Mouse (Mus musculus) kidney, adult 2 months (tissue): ENCODE results near the gene Atpaf2. TPM values are rescaled to one million over a fixed set of nuclear protein-coding genes. Genes with fewer than 3 reads are reported as not detected.

ENCODE experiments used
- DNase-seq: peaks from one replicate; pipeline ENCODE4 v3.0.0; 2021
- H3K27ac ChIP-seq: fragments of 200-500 bp; 2 replicates; pipeline ENCODE4 v1.5.1; 2012; ENCODE audit warnings: low read depth, low read length, control low read depth, inconsistent platforms; ENCODE audit not compliant: insufficient read depth
- H3K27me3 ChIP-seq: fragments of 200-500 bp; replicated peaks from 2 replicates; pipeline ENCODE4 v1.6.1; 2012; ENCODE audit warnings: mild to moderate bottlenecking, moderate library complexity, low read length, inconsistent platforms; ENCODE audit not compliant: control insufficient read depth, insufficient read depth
- H3K36me3 ChIP-seq: fragments of 200-500 bp; 2 replicates; pipeline ENCODE4 v1.6.1; 2012; ENCODE audit warnings: mild to moderate bottlenecking, moderate library complexity, low read length, inconsistent platforms; ENCODE audit not compliant: control insufficient read depth, insufficient read depth
- H3K4me1 ChIP-seq: fragments of 200-500 bp; 2 replicates; pipeline ENCODE4 v1.6.1; 2011; ENCODE audit warnings: low read length; ENCODE audit not compliant: control insufficient read depth, insufficient read depth
- H3K4me3 ChIP-seq: fragments of 200-500 bp; 2 replicates; pipeline ENCODE4 v1.5.1; 2011; ENCODE audit warnings: mild to moderate bottlenecking, low read depth, low read length, control low read depth; ENCODE audit not compliant: insufficient read depth
- CTCF ChIP-seq: fragments of 200-500 bp; conservative IDR thresholded peaks from 2 replicates; pipeline ENCODE4 v1.5.1; 2011; ENCODE audit warnings: low read depth, mild to moderate bottlenecking, control low read depth, low read length, moderate library complexity, mixed read lengths; ENCODE audit not compliant: insufficient read depth, insufficient read length
- POLR2A ChIP-seq: fragments of 200-500 bp; IDR thresholded peaks from one replicate; pipeline ENCODE4 v1.6.1; 2011; ENCODE audit warnings: low read depth, low read length, control low read depth
- WGBS: fragments of 180-500 bp; shearing (Covaris S2); methylation state at CpG from one replicate; pipeline ENCODE4 v1.1.7; 2018; 5-methylcytosine and 5-hydroxymethylcytosine counted together
- polyA plus RNA-seq: library from polyadenylated mRNA; depleted of rRNA; stranded (reverse); fragments of >200 nt; gene quantifications from 2 replicates; pipeline ENCODE4 v1.2.3, GENCODE M21; 2012

Gene Atpaf2
- polyA plus RNA-seq, 1 experiment, result 39.6 TPM

GRCm38 (mm10) chr11:60374481-60374880 lies 43.8 kb downstream of the Atpaf2 start:
- H3K36me3 ChIP-seq, result no peaks in the 10 kb centered on the region
- no peak overlapping the region for H3K27ac ChIP-seq
- 84% methylated on average over 6 of the region's 6 CpGs for WGBS
- H3K27me3 ChIP-seq, result no peaks in the 10 kb centered on the region
- TF ChIP-seq CTCF, result no peak
- TF ChIP-seq POLR2A, result no peak
- H3K4me3 ChIP-seq, result no peak overlapping the region
- H3K4me1 ChIP-seq, result no peaks in the 10 kb centered on the region
- no peak for DNase-seq

- DNase-seq, result no peak
- Histone ChIP-seq H3K36me3 (no peaks in the 10 kb centered on the region), H3K4me1 (no peaks in the 10 kb centered on the region), H3K27ac (no peak overlapping the region), H3K27me3 (no peaks in the 10 kb centered on the region), H3K4me3 (no peak overlapping the region)
- WGBS, result 83% methylated on average over 13 of the region's 13 CpGs
- TF ChIP-seq CTCF (no peak), POLR2A (no peak)
These were observed 47.8 kb downstream of the Atpaf2 start for GRCm38 (mm10) chr11:60370431-60370830.

- WGBS, result 54% methylated on average over 4 of the region's 4 CpGs
- no peak for DNase-seq
These were observed 48.8 kb downstream of the Atpaf2 start for GRCm38 (mm10) chr11:60369448-60369847.

GRCm38 (mm10) chr11:60368909-60369308 lies 49.3 kb downstream of the Atpaf2 start:
- no peaks in the 10 kb centered on the region for H3K27me3 ChIP-seq
- no peaks in the 10 kb centered on the region for H3K36me3 ChIP-seq
- no peak overlapping the region for H3K27ac ChIP-seq
- WGBS, result 79% methylated on average over 4 of the region's 4 CpGs
- no peak overlapping the region for H3K4me3 ChIP-seq
- TF ChIP-seq POLR2A, result no peak
- TF ChIP-seq CTCF, result no peak
- H3K4me1 ChIP-seq, result no peaks in the 10 kb centered on the region
- DNase-seq, result no peak

More at GRCm38 (mm10) chr11:60369448-60369847, 48.8 kb downstream of the Atpaf2 start:
- Histone ChIP-seq H3K27me3 (no peaks in the 10 kb centered on the region), H3K36me3 (no peaks in the 10 kb centered on the region), H3K4me3 (no peak overlapping the region), H3K27ac (no peak overlapping the region), H3K4me1 (no peaks in the 10 kb centered on the region)
- TF ChIP-seq POLR2A (no peak), CTCF (no peak)

GRCm38 (mm10) chr11:60367256-60367655 lies 51.0 kb downstream of the Atpaf2 start:
- no peak overlapping the region for H3K27ac ChIP-seq
- no peak overlapping the region for H3K4me3 ChIP-seq
- DNase-seq, result no peak
- H3K4me1 ChIP-seq, result no peaks in the 10 kb centered on the region
- WGBS, result 81% methylated on average over 3 of the region's 3 CpGs
- H3K36me3 ChIP-seq, result no peaks in the 10 kb centered on the region
- H3K27me3 ChIP-seq, result no peaks in the 10 kb centered on the region
- no peak for TF ChIP-seq POLR2A
- TF ChIP-seq CTCF, result peak; percentile 28; the same call in 1 of the 2 replicates

GRCm38 (mm10) chr11:60366239-60367019 lies 51.8 kb downstream of the Atpaf2 start:
- H3K4me1 ChIP-seq, result no peaks in the 10 kb centered on the region
- no peak overlapping the region for H3K4me3 ChIP-seq
- 34% methylated on average over 16 of the region's 16 CpGs for WGBS
- DNase-seq, result no peak
- no peak for TF ChIP-seq CTCF
- TF ChIP-seq POLR2A, result no peak
- H3K27me3 ChIP-seq, result no peaks in the 10 kb centered on the region
- H3K36me3 ChIP-seq, result no peaks in the 10 kb centered on the region
- H3K27ac ChIP-seq, result no peak overlapping the region

GRCm38 (mm10) chr11:60360631-60361201 lies 57.5 kb downstream of the Atpaf2 start:
- Histone ChIP-seq H3K4me3 (no peak overlapping the region), H3K27ac (peak overlapping the region; percentile 67), H3K27me3 (no peaks in the 10 kb centered on the region), H3K4me1 (no peaks in the 10 kb centered on the region), H3K36me3 (no peaks in the 10 kb centered on the region)
- DNase-seq, result peak; percentile 70
- WGBS, result 62% methylated on average over 5 of the region's 5 CpGs
- TF ChIP-seq POLR2A (no peak), CTCF (no peak)
